Mouse (Mus musculus): Measurements from ENCODE around the gene Tstd2.

DNA sequence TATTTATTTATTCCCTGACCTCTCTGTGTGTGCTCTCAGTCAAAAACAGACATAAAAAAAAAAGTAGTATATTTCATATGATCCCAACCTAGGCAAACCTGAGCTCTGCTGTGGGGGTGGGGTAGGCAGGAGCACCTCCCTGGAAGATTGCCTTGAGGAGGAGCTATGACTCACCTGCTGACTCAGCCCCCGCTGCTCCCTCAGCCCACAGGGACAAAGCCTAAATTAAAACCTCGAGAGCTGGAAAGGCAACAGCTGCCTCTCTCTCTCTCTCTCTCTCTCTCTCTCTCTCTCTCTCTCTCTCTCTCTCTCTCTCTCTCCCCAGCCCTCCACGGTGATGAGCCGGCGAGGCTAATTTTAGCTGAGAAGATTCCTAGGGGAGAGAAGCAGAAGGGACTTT lies 50.6 kb downstream of the Tstd2 start:
- no peak for TF ChIP-seq CTCF (IDR thresholded peaks at IDR 0.05; ENCODE audit: low read depth, low read length)
- TF ChIP-seq GATA1 (IDR thresholded peaks at IDR 0.05; ENCODE audit: borderline replicate concordance, low read length), result no peak
